Mouse (Mus musculus): Measurements from ENCODE around the gene Dst. TPM values are rescaled to one million over a fixed set of nuclear protein-coding genes. Genes with fewer than 3 reads are reported as not detected.
A peak's percentile ranks its signal among the peaks of the same experiment; 100 is the strongest.

Dst gene
- total and polyA plus RNA-seq, 2 experiments from 2014 or later: 21.7 to 106 TPM

GRCm38 (mm10) chr1:34052422-34052821, 144.4 kb downstream of the Dst start:
- H3K27ac ChIP-seq (ENCODE audit: low read depth): peak overlapping the region; percentile 46
- peaks cover 38% of the 10 kb centered on the region for H3K4me1 ChIP-seq (ENCODE audit: control insufficient read depth, insufficient read depth)
- H3K9me3 ChIP-seq (replicated peaks; ENCODE audit: control insufficient read depth, low read length): no peaks in the 10 kb centered on the region
- H3K9ac ChIP-seq (replicated peaks; ENCODE audit: low read depth, low read length): no peak overlapping the region
- no peaks in the 10 kb centered on the region for H3K27me3 ChIP-seq (ENCODE audit: control insufficient read depth, insufficient read depth, low read length)
- 54% methylated on average over 5 of the region's 5 CpGs for WGBS
- no peak overlapping the region for H3K4me3 ChIP-seq (ENCODE audit: low read depth, low read length)
- H3K4me2 ChIP-seq (ENCODE audit: low read depth, low read length): peak overlapping the region; percentile 4; the same call in 1 of the 2 replicates
- H3K36me3 ChIP-seq (replicated peaks; ENCODE audit: control insufficient read depth, insufficient read depth, low read length): no peaks in the 10 kb centered on the region
- ATAC-seq (ENCODE audit: insufficient read depth, low read depth): no peak
- TF ChIP-seq EP300 (IDR thresholded peaks at IDR 0.05; ENCODE audit: low read depth) (no peak), CTCF (IDR thresholded peaks at IDR 0.05; ENCODE audit: low read depth) (no peak)
- DNase-seq (ENCODE audit: low spot score): no peak

GRCm38 (mm10) chr1:34054970-34055369, 146.9 kb downstream of the Dst start:
- no peak overlapping the region for H3K4me3 ChIP-seq (ENCODE audit: low read depth, low read length)
- H3K4me1 ChIP-seq (ENCODE audit: control insufficient read depth, insufficient read depth): peaks cover 35% of the 10 kb centered on the region
- TF ChIP-seq CTCF (IDR thresholded peaks at IDR 0.05; ENCODE audit: low read depth) (no peak), EP300 (IDR thresholded peaks at IDR 0.05; ENCODE audit: low read depth) (no peak)
- no peaks in the 10 kb centered on the region for H3K36me3 ChIP-seq (replicated peaks; ENCODE audit: control insufficient read depth, insufficient read depth, low read length)
- peak overlapping the region; percentile 67 for H3K27ac ChIP-seq (ENCODE audit: low read depth)
- H3K4me2 ChIP-seq (ENCODE audit: low read depth, low read length): 0 out of 2 replicates have a peak overlapping the region, but pooled peaks have one; percentile 13
- WGBS: 36% methylated on average over 10 of the region's 10 CpGs
- no peaks in the 10 kb centered on the region for H3K27me3 ChIP-seq (ENCODE audit: control insufficient read depth, insufficient read depth, low read length)
- ATAC-seq (ENCODE audit: insufficient read depth, low read depth): peak; percentile 75
- H3K9ac ChIP-seq (replicated peaks; ENCODE audit: low read depth, low read length): no peak overlapping the region
- peak; percentile 65 for DNase-seq (ENCODE audit: low spot score)
- no peaks in the 10 kb centered on the region for H3K9me3 ChIP-seq (replicated peaks; ENCODE audit: control insufficient read depth, low read length)

GRCm38 (mm10) chr1:34056658-34057057, 148.6 kb downstream of the Dst start:
- Histone ChIP-seq H3K4me2 (ENCODE audit: low read depth, low read length) (no peak overlapping the region), H3K36me3 (replicated peaks; ENCODE audit: control insufficient read depth, insufficient read depth, low read length) (no peaks in the 10 kb centered on the region), H3K4me3 (ENCODE audit: low read depth, low read length) (no peak overlapping the region), H3K4me1 (ENCODE audit: control insufficient read depth, insufficient read depth) (peaks cover 44% of the 10 kb centered on the region), H3K27ac (ENCODE audit: low read depth) (no peak overlapping the region), H3K27me3 (ENCODE audit: control insufficient read depth, insufficient read depth, low read length) (no peaks in the 10 kb centered on the region), H3K9me3 (replicated peaks; ENCODE audit: control insufficient read depth, low read length) (no peaks in the 10 kb centered on the region), H3K9ac (replicated peaks; ENCODE audit: low read depth, low read length) (no peak overlapping the region)
- no peak for ATAC-seq (ENCODE audit: insufficient read depth, low read depth)
- 90% methylated on average over 14 of the region's 14 CpGs for WGBS
- no peak for DNase-seq (ENCODE audit: low spot score)
- no peak for TF ChIP-seq CTCF (IDR thresholded peaks at IDR 0.05; ENCODE audit: low read depth)

- no peak for DNase-seq (ENCODE audit: low spot score)
- TF ChIP-seq EP300 (IDR thresholded peaks at IDR 0.05; ENCODE audit: low read depth) (no peak), CTCF (IDR thresholded peaks at IDR 0.05; ENCODE audit: low read depth) (no peak)
- Histone ChIP-seq H3K9me3 (replicated peaks; ENCODE audit: control insufficient read depth, low read length) (no peaks in the 10 kb centered on the region), H3K27me3 (ENCODE audit: control insufficient read depth, insufficient read depth, low read length) (no peaks in the 10 kb centered on the region), H3K4me1 (ENCODE audit: control insufficient read depth, insufficient read depth) (peaks cover 26% of the 10 kb centered on the region), H3K27ac (ENCODE audit: low read depth) (no peak overlapping the region), H3K36me3 (replicated peaks; ENCODE audit: control insufficient read depth, insufficient read depth, low read length) (no peaks in the 10 kb centered on the region), H3K9ac (replicated peaks; ENCODE audit: low read depth, low read length) (no peak overlapping the region), H3K4me3 (ENCODE audit: low read depth, low read length) (no peak overlapping the region), H3K4me2 (ENCODE audit: low read depth, low read length) (no peak overlapping the region)
- 87% methylated on average over 12 of the region's 12 CpGs for WGBS
- no peak for ATAC-seq (ENCODE audit: insufficient read depth, low read depth)
Measured at GRCm38 (mm10) chr1:34059231-34059630, 151.2 kb downstream of the Dst start.

DNA sequence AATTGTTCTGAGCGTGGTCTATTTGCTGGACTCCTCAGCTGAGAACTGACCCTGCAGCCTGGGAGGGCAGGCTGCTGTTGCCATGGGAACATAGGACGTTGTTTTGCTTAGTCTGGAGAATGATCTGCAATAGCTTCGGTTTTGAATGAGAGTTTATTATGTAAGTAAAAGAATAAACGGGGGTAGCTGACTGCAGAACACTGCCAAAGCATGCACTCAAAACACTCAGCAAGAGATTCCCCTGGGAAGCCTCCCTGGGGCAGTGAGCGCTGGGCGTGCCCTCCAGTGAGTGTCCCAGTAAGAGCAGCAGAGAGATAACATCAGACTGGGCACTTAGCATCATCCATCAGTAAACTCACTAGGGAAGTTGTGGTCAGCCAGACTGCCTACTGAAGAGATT, 152.4 kb downstream of the Dst start:
- WGBS: 9% methylated on average over 6 of the region's 6 CpGs
- no peaks in the 10 kb centered on the region for H3K9me3 ChIP-seq (replicated peaks; ENCODE audit: control insufficient read depth, low read length)
- no peaks in the 10 kb centered on the region for H3K36me3 ChIP-seq (replicated peaks; ENCODE audit: control insufficient read depth, insufficient read depth, low read length)
- TF ChIP-seq EP300 (IDR thresholded peaks at IDR 0.05; ENCODE audit: low read depth) (no peak), CTCF (IDR thresholded peaks at IDR 0.05; ENCODE audit: low read depth) (no peak)
- peaks cover 16% of the 10 kb centered on the region for H3K4me1 ChIP-seq (ENCODE audit: control insufficient read depth, insufficient read depth)
- no peaks in the 10 kb centered on the region for H3K27me3 ChIP-seq (ENCODE audit: control insufficient read depth, insufficient read depth, low read length)
- H3K4me2 ChIP-seq (ENCODE audit: low read depth, low read length): peak overlapping the region; percentile 15; the same call in 1 of the 2 replicates
- ATAC-seq (ENCODE audit: insufficient read depth, low read depth) (peak; percentile 47), DNase-seq (ENCODE audit: low spot score) (peak; percentile 47)
- peak overlapping the region; percentile 41; the same call in 1 of the 2 replicates for H3K27ac ChIP-seq (ENCODE audit: low read depth)
- H3K4me3 ChIP-seq (ENCODE audit: low read depth, low read length): no peak overlapping the region
- no peak overlapping the region for H3K9ac ChIP-seq (replicated peaks; ENCODE audit: low read depth, low read length)

GRCm38 (mm10) chr1:34061078-34061477, 153.1 kb downstream of the Dst start:
- DNase-seq (ENCODE audit: low spot score): peak; percentile 60

More at GRCm38 (mm10) chr1:34061078-34061477, 153.1 kb downstream of the Dst start:
- WGBS: 24% methylated on average over 4 of the region's 4 CpGs
- Histone ChIP-seq H3K27me3 (ENCODE audit: control insufficient read depth, insufficient read depth, low read length) (no peaks in the 10 kb centered on the region), H3K4me1 (ENCODE audit: control insufficient read depth, insufficient read depth) (peaks cover 9% of the 10 kb centered on the region; the same call in 1 of the 2 replicates), H3K27ac (ENCODE audit: low read depth) (no peak overlapping the region), H3K36me3 (replicated peaks; ENCODE audit: control insufficient read depth, insufficient read depth, low read length) (no peaks in the 10 kb centered on the region), H3K4me2 (ENCODE audit: low read depth, low read length) (peak overlapping the region; percentile 15; the same call in 1 of the 2 replicates), H3K4me3 (ENCODE audit: low read depth, low read length) (no peak overlapping the region), H3K9me3 (replicated peaks; ENCODE audit: control insufficient read depth, low read length) (no peaks in the 10 kb centered on the region), H3K9ac (replicated peaks; ENCODE audit: low read depth, low read length) (no peak overlapping the region)
- TF ChIP-seq EP300 (IDR thresholded peaks at IDR 0.05; ENCODE audit: low read depth) (no peak), CTCF (IDR thresholded peaks at IDR 0.05; ENCODE audit: low read depth) (peak; percentile 76)
- peak; percentile 71; the same call in 1 of the 2 replicates for ATAC-seq (ENCODE audit: insufficient read depth, low read depth)

Data from heart, postnatal 0 days (tissue).